Mouse (Mus musculus) induced T-regulatory cell, adult 2 months (primary cell): ENCODE data around the gene Rpl31.

ENCODE experiments used
- DNase-seq: peaks from one replicate; pipeline ENCODE4 v3.0.0-alpha.2; 2012; ENCODE audit warnings: low read depth

Gene Rpl31

GRCm38 (mm10) chr1:39367045-39367444 is 597 bp upstream of the Rpl31 start:
- no peak for DNase-seq

- DNase-seq, result peak; percentile 61
These were observed 712 bp downstream of the Rpl31 start for GRCm38 (mm10) chr1:39368267-39368841.

GRCm38 (mm10) chr1:39370431-39370830 is 2.8 kb downstream of the Rpl31 start:
- DNase-seq, result no peak

- DNase-seq, result no peak
These were observed 4.7 kb downstream of the Rpl31 start for GRCm38 (mm10) chr1:39372220-39372843.

- DNase-seq, result no peak
These were observed 5.7 kb downstream of the Rpl31 start for GRCm38 (mm10) chr1:39373378-39373777.

GRCm38 (mm10) chr1:39374231-39374809 is 6.7 kb downstream of the Rpl31 start:
- no peak for DNase-seq

- DNase-seq, result no peak
These were observed 8.5 kb downstream of the Rpl31 start for GRCm38 (mm10) chr1:39376121-39376520.

- DNase-seq, result no peak
These were observed 9.1 kb downstream of the Rpl31 start for GRCm38 (mm10) chr1:39376726-39377240.

- no peak for DNase-seq
These were observed 10.9 kb downstream of the Rpl31 start for GRCm38 (mm10) chr1:39378540-39378939.

- no peak for DNase-seq
These were observed 11.4 kb downstream of the Rpl31 start for GRCm38 (mm10) chr1:39379021-39379420.

- no peak for DNase-seq
These were observed 13.4 kb downstream of the Rpl31 start for GRCm38 (mm10) chr1:39381017-39381416.

GRCm38 (mm10) chr1:39384914-39385313 is 17.3 kb downstream of the Rpl31 start:
- DNase-seq, result no peak

- no peak for DNase-seq
These were observed 18.8 kb downstream of the Rpl31 start for GRCm38 (mm10) chr1:39386456-39386855.

GRCm38 (mm10) chr1:39387497-39387896 is 19.9 kb downstream of the Rpl31 start:
- DNase-seq, result no peak

- DNase-seq, result no peak
These were observed 20.5 kb downstream of the Rpl31 start for GRCm38 (mm10) chr1:39388163-39388562.

- DNase-seq, result no peak
These were observed 21.7 kb downstream of the Rpl31 start for GRCm38 (mm10) chr1:39389338-39389737.

GRCm38 (mm10) chr1:39391652-39392051 is 24.0 kb downstream of the Rpl31 start:
- no peak for DNase-seq

GRCm38 (mm10) chr1:39392189-39392588 is 24.5 kb downstream of the Rpl31 start:
- DNase-seq, result peak; percentile 72

- no peak for DNase-seq
These were observed 25.7 kb downstream of the Rpl31 start for GRCm38 (mm10) chr1:39393217-39393867.

GRCm38 (mm10) chr1:39394096-39394495 is 26.5 kb downstream of the Rpl31 start:
- DNase-seq, result no peak

GRCm38 (mm10) chr1:39394650-39395049 is 27.0 kb downstream of the Rpl31 start:
- no peak for DNase-seq

GRCm38 (mm10) chr1:39396347-39396746 is 28.7 kb downstream of the Rpl31 start:
- DNase-seq, result no peak

GRCm38 (mm10) chr1:39398284-39398683 is 30.6 kb downstream of the Rpl31 start:
- no peak for DNase-seq
